ENCODE assay signal across 8 mouse cellular contexts in genomic region chrX:52612806-52613205, GRCm38 (mm10). TPM values are rescaled to one million over a fixed set of nuclear protein-coding genes. Genes with fewer than 3 reads are reported as not detected.
DNase-seq lines count a peak whose midpoint lies in the region; ATAC-seq lines count a peak whose summit lies in the region.

No protein-coding gene starts in this region.

- H3K4me1 ChIP-seq in kidney, embryonic 15.5 days, result peaks cover 23% of the 10 kb centered on the region
- 0 out of 2 replicates have a peak, but pooled peaks cover 6% of the 10 kb centered on the region for H3K4me1 ChIP-seq in embryonic facial prominence, embryonic 12.5 days
- 0 out of 2 replicates have a peak, but pooled peaks cover 6% of the 10 kb centered on the region for H3K4me1 ChIP-seq in hindbrain, embryonic 15.5 days (replicated peaks)
- 0 out of 2 replicates have a peak, but pooled peaks cover 2% of the 10 kb centered on the region for H3K4me1 ChIP-seq in midbrain, embryonic 16.5 days (ENCODE audit: control insufficient read depth, insufficient read depth, low read length)

- no peaks in the 10 kb centered on the region for H3K9me3 ChIP-seq in kidney, embryonic 15.5 days (replicated peaks)
- H3K9me3 ChIP-seq in embryonic facial prominence, embryonic 12.5 days, result no peaks in the 10 kb centered on the region
- no peaks in the 10 kb centered on the region for H3K9me3 ChIP-seq in hindbrain, embryonic 15.5 days
- no peaks in the 10 kb centered on the region for H3K9me3 ChIP-seq in midbrain, embryonic 16.5 days (replicated peaks; ENCODE audit: control insufficient read depth, low read length, poor library complexity, severe bottlenecking)

- peak overlapping the region; percentile 68 for H3K9ac ChIP-seq in kidney, embryonic 15.5 days
- H3K9ac ChIP-seq in embryonic facial prominence, embryonic 12.5 days, result peak overlapping the region; percentile 77
- H3K9ac ChIP-seq in hindbrain, embryonic 15.5 days, result peak overlapping the region; percentile 11; the same call in 1 of the 2 replicates
- 0 out of 2 replicates have a peak overlapping the region, but pooled peaks have one; percentile 30 for H3K9ac ChIP-seq in midbrain, embryonic 16.5 days (ENCODE audit: low read depth, low read length)

- no peaks in the 10 kb centered on the region for H3K36me3 ChIP-seq in kidney, embryonic 15.5 days
- H3K36me3 ChIP-seq in embryonic facial prominence, embryonic 12.5 days, result no peaks in the 10 kb centered on the region
- H3K36me3 ChIP-seq in hindbrain, embryonic 15.5 days, result no peaks in the 10 kb centered on the region
- no peaks in the 10 kb centered on the region for H3K36me3 ChIP-seq in midbrain, embryonic 16.5 days (ENCODE audit: control insufficient read depth, insufficient read depth, low read length)

- H3K4me2 ChIP-seq in kidney, embryonic 15.5 days, result peak overlapping the region; percentile 63
- peak overlapping the region; percentile 51 for H3K4me2 ChIP-seq in embryonic facial prominence, embryonic 12.5 days (replicated peaks)
- peak overlapping the region; percentile 88 for H3K4me2 ChIP-seq in hindbrain, embryonic 15.5 days
- peak overlapping the region; percentile 78 for H3K4me2 ChIP-seq in midbrain, embryonic 16.5 days (ENCODE audit: low read length)

- no peak for DNase-seq in kidney, adult 9 months
- no peak for DNase-seq in urinary bladder, adult 18-20 months (ENCODE audit: low spot score in 2 of 2)
- DNase-seq in gastrocnemius, adult 8-10 months (ENCODE audit: low spot score in 2 of 2), result no peak
- no peak for DNase-seq in layer of hippocampus, postnatal 14 days (ENCODE audit: low spot score in 2 of 2)

- peaks cover 18% of the 10 kb centered on the region; the same call in 1 of the 2 replicates for H3K27me3 ChIP-seq in kidney, embryonic 15.5 days
- H3K27me3 ChIP-seq in embryonic facial prominence, embryonic 12.5 days, result no peaks in the 10 kb centered on the region
- no peaks in the 10 kb centered on the region for H3K27me3 ChIP-seq in hindbrain, embryonic 15.5 days
- H3K27me3 ChIP-seq in midbrain, embryonic 16.5 days (ENCODE audit: control insufficient read depth, insufficient read depth, low read depth, low read length), result no peaks in the 10 kb centered on the region

- ATAC-seq in kidney, embryonic 15.5 days (replicated peaks; ENCODE audit: low FRiP score), result no peak
- no peak for ATAC-seq in embryonic facial prominence, embryonic 12.5 days (ENCODE audit: insufficient number of reproducible peaks, insufficient read depth, low FRiP score, low TSS enrichment)
- no peak for ATAC-seq in hindbrain, embryonic 15.5 days (ENCODE audit: low FRiP score, low read depth)
- ATAC-seq in midbrain, embryonic 16.5 days, result no peak

- WGBS in kidney, embryonic 15.5 days, result 14% methylated on average over 12 of the region's 12 CpGs
- 16% methylated on average over 12 of the region's 12 CpGs for WGBS in embryonic facial prominence, embryonic 12.5 days
- WGBS in hindbrain, embryonic 15.5 days, result 17% methylated on average over 12 of the region's 12 CpGs
- WGBS in midbrain, embryonic 16.5 days, result 19% methylated on average over 12 of the region's 12 CpGs

- peak overlapping the region; percentile 89 for H3K27ac ChIP-seq in kidney, embryonic 15.5 days
- peak overlapping the region; percentile 83 for H3K27ac ChIP-seq in embryonic facial prominence, embryonic 12.5 days
- H3K27ac ChIP-seq in hindbrain, embryonic 15.5 days (replicated peaks), result no peak overlapping the region
- no peak overlapping the region for H3K27ac ChIP-seq in midbrain, embryonic 16.5 days (ENCODE audit: low read length)

- H3K4me3 ChIP-seq in kidney, embryonic 15.5 days (replicated peaks), result peak overlapping the region; percentile 60
- peak overlapping the region; percentile 62 for H3K4me3 ChIP-seq in embryonic facial prominence, embryonic 12.5 days
- H3K4me3 ChIP-seq in hindbrain, embryonic 15.5 days, result peak overlapping the region; percentile 48
- peak overlapping the region; percentile 51 for H3K4me3 ChIP-seq in midbrain, embryonic 16.5 days (ENCODE audit: low read depth, low read length)

RNA-seq across cellular contexts. Expression of gene Gpc3, which starts 0.9 kb away (rescaled TPM):
- polyA plus RNA-seq in kidney, embryonic 15.5 days (2015; fragmentation: Nextera tagmentation; extraction: Ambion mirVana), result 931 and 969 TPM in 2 replicates
- polyA plus RNA-seq in embryonic facial prominence, embryonic 12.5 days (2016; fragmentation: Nextera tagmentation; extraction: Ambion mirVana), result 863 and 926 TPM in 2 replicates
- 76.4 and 84.4 TPM in 2 replicates for polyA plus RNA-seq in hindbrain, embryonic 15.5 days (2015; fragmentation: Nextera tagmentation; extraction: Ambion mirVana)
- polyA plus RNA-seq in midbrain, embryonic 16.5 days (2015; fragmentation: Nextera tagmentation; extraction: Ambion mirVana), result 49.2 and 49.3 TPM in 2 replicates
- total RNA-seq in gastrocnemius, adult 8-10 months (2022), result 1 to 10 TPM; 1.8 to 6.9 (median 4.1) TPM
- 1 to 10 TPM; 7.1 to 9.3 TPM for total RNA-seq in layer of hippocampus, postnatal 14 days (2021)

Comparison
In these comparisons a context has a peak if more than half of its experiments do, and no peak if none do; other contexts are left out.
1. H3K27ac ChIP-seq: peak in kidney, embryonic 15.5 days (single experiment) and embryonic facial prominence, embryonic 12.5 days (single experiment); none in hindbrain, embryonic 15.5 days (single experiment) and midbrain, embryonic 16.5 days (single experiment).
2. H3K9ac ChIP-seq: peak in every context shown above with its lines; median percentile 77 in embryonic facial prominence, embryonic 12.5 days; 68 in kidney, embryonic 15.5 days; 30 in midbrain, embryonic 16.5 days; 11 in hindbrain, embryonic 15.5 days.
3. RNA of gene Gpc3, which starts 0.9 kb away (polyA plus RNA-seq): 931 to 969 TPM in kidney, embryonic 15.5 days and 863 to 926 TPM in embryonic facial prominence, embryonic 12.5 days; 76.4 to 84.4 TPM in hindbrain, embryonic 15.5 days and 49.2 to 49.3 TPM in midbrain, embryonic 16.5 days; every median in the first group is over 10 times any median in the second.
4. Peak in every context shown above with its lines, with median percentiles within 50 percentile points of each other: H3K4me2 ChIP-seq and H3K4me3 ChIP-seq.